Comparison of ENCODE assay signal across 7 mouse cellular contexts in genomic region chr16:96467445-96467844, GRCm38 (mm10). TPM values are rescaled to one million over a fixed set of nuclear protein-coding genes. Genes with fewer than 3 reads are reported as not detected.
DNase-seq lines count a peak whose midpoint lies in the region; ATAC-seq lines count a peak whose summit lies in the region.

Gene Pcp4, plus strand, starts transcription at chr16:96467606.

- H3K27ac ChIP-seq in intestine, embryonic 14.5 days (ENCODE audit: low read depth) = no peak within 1 kb of the TSS
- H3K27ac ChIP-seq in midbrain, embryonic 13.5 days = peak within 1 kb of the TSS; percentile 32; the same call in 1 of the 2 replicates

- H3K27me3 ChIP-seq in intestine, embryonic 14.5 days (replicated peaks; ENCODE audit: control insufficient read depth, insufficient read depth, low read length) = no peaks in the 10 kb centered on the region
- no peaks in the 10 kb centered on the region; the same call in 1 of the 2 replicates for H3K27me3 ChIP-seq in midbrain, embryonic 13.5 days

- peak; percentile 40; the same call in 1 of the 2 replicates for ATAC-seq in intestine, embryonic 14.5 days (replicated peaks; ENCODE audit: low FRiP score, low TSS enrichment, low read depth)
- peak; percentile 82 for ATAC-seq in midbrain, embryonic 13.5 days

- peak within 1 kb of the TSS; percentile 9; the same call in 1 of the 2 replicates for H3K4me2 ChIP-seq in intestine, embryonic 14.5 days (ENCODE audit: low read length)
- peak within 1 kb of the TSS; percentile 48 for H3K4me2 ChIP-seq in midbrain, embryonic 13.5 days (replicated peaks)

- no peaks in the 10 kb centered on the region for H3K9me3 ChIP-seq in intestine, embryonic 14.5 days (ENCODE audit: control insufficient read depth, low read length)
- no peaks in the 10 kb centered on the region for H3K9me3 ChIP-seq in midbrain, embryonic 13.5 days

- H3K9ac ChIP-seq in intestine, embryonic 14.5 days (ENCODE audit: low read length) = no peak within 1 kb of the TSS
- peak within 1 kb of the TSS; percentile 44; the same call in 1 of the 2 replicates for H3K9ac ChIP-seq in midbrain, embryonic 13.5 days (replicated peaks)

- peak; percentile 81 for DNase-seq in ZHBTc4 (ENCODE audit: low read depth, low spot score)
- DNase-seq in cerebellum, postnatal 10 days = peak; percentile 96 to 97
- DNase-seq in frontal cortex, postnatal 10 days (ENCODE audit: low spot score in 2 of 2) = peak; percentile 83 to 90
- DNase-seq in intestine, embryonic 14.5 days (ENCODE audit: low spot score) = peak; percentile 92
- peak; percentile 76 to 94 for DNase-seq in left cerebral cortex, adult 9 months (ENCODE audit: low spot score in 2 of 2)
- DNase-seq in spleen, adult 12 weeks (ENCODE audit: low spot score) = peak; percentile 14

- H3K36me3 ChIP-seq in intestine, embryonic 14.5 days (ENCODE audit: control insufficient read depth, insufficient read depth, low read length) = no peaks in the 10 kb centered on the region
- H3K36me3 ChIP-seq in midbrain, embryonic 13.5 days = no peaks in the 10 kb centered on the region

- H3K4me3 ChIP-seq in intestine, embryonic 14.5 days (ENCODE audit: low read depth, low read length) = no peak within 1 kb of the TSS
- peak within 1 kb of the TSS; percentile 28 for H3K4me3 ChIP-seq in midbrain, embryonic 13.5 days (replicated peaks)

- WGBS in intestine, embryonic 14.5 days = 11% methylated on average over 8 of the region's 8 CpGs
- 11% methylated on average over 8 of the region's 8 CpGs for WGBS in midbrain, embryonic 13.5 days

- peaks cover 6% of the 10 kb centered on the region; the same call in 1 of the 2 replicates for H3K4me1 ChIP-seq in intestine, embryonic 14.5 days (replicated peaks; ENCODE audit: control insufficient read depth, insufficient read depth, low read length)
- H3K4me1 ChIP-seq in midbrain, embryonic 13.5 days (replicated peaks) = peaks cover 22% of the 10 kb centered on the region

RNA-seq across cellular contexts. Expression of gene Pcp4, which starts in this region (rescaled TPM):
- polyA plus RNA-seq in intestine, embryonic 14.5 days (2014; fragmentation: Nextera tagmentation; extraction: Ambion mirVana) = 65.9 and 69.6 TPM in 2 replicates
- polyA plus RNA-seq in midbrain, embryonic 13.5 days (2015; fragmentation: Nextera tagmentation; extraction: Ambion mirVana) = 177 and 218 TPM in 2 replicates

Comparison
In these comparisons a context has a peak if more than half of its experiments do, and no peak if none do; other contexts are left out.
1. DNase-seq: peak in every context shown above with its lines; median percentile 96 in cerebellum, postnatal 10 days; 92 in intestine, embryonic 14.5 days; 86 in frontal cortex, postnatal 10 days; 85 in left cerebral cortex, adult 9 months; 81 in ZHBTc4; 14 in spleen, adult 12 weeks.